8 mouse cellular contexts compared by ENCODE assay signal in genomic region chr6:145968301-145968818, GRCm38 (mm10). TPM values are rescaled to one million over a fixed set of nuclear protein-coding genes. Genes with fewer than 3 reads are reported as not detected.
A peak's percentile ranks its signal among the peaks of the same experiment; 100 is the strongest.
DNase-seq lines count a peak whose midpoint lies in the region; ATAC-seq lines count a peak whose summit lies in the region.

No protein-coding gene starts in this region.

- H3K4me3 ChIP-seq in midbrain, embryonic 16.5 days (ENCODE audit: low read depth, low read length) = no peak overlapping the region

- intact Hi-C loops in heart, postnatal 14 days (cut with DNase I) = no loop called here

- H3K27me3 ChIP-seq in midbrain, embryonic 16.5 days (ENCODE audit: control insufficient read depth, insufficient read depth, low read depth, low read length) = no peaks in the 10 kb centered on the region

- ATAC-seq in midbrain, embryonic 16.5 days = no peak
- no peak for ATAC-seq in megakaryocyte progenitor cell, adult 5-6 weeks (replicated peaks; ENCODE audit: poor library complexity)

- WGBS in midbrain, embryonic 16.5 days = 78% methylated on average over 7 of the region's 7 CpGs

- H3K36me3 ChIP-seq in midbrain, embryonic 16.5 days (ENCODE audit: control insufficient read depth, insufficient read depth, low read length) = no peaks in the 10 kb centered on the region

- H3K27ac ChIP-seq in midbrain, embryonic 16.5 days (ENCODE audit: low read length) = no peak overlapping the region

- H3K9me3 ChIP-seq in midbrain, embryonic 16.5 days (replicated peaks; ENCODE audit: control insufficient read depth, low read length, poor library complexity, severe bottlenecking) = no peaks in the 10 kb centered on the region

- H3K4me1 ChIP-seq in midbrain, embryonic 16.5 days (ENCODE audit: control insufficient read depth, insufficient read depth, low read length) = 0 out of 2 replicates have a peak, but pooled peaks cover 2% of the 10 kb centered on the region

- no peak overlapping the region for H3K4me2 ChIP-seq in midbrain, embryonic 16.5 days (ENCODE audit: low read length)

- H3K9ac ChIP-seq in midbrain, embryonic 16.5 days (ENCODE audit: low read depth, low read length) = no peak overlapping the region

- peak; percentile 44 for DNase-seq in right cerebral cortex, adult 18-20 months
- DNase-seq in right cerebral cortex, postnatal 10 days (ENCODE audit: low spot score in 2 of 2) = no peak
- DNase-seq in cerebellum, postnatal 36 days = peak; percentile 24 to 37
- peak; percentile 68 to 73 for DNase-seq in heart, postnatal 14 days
- peak; percentile 61 for DNase-seq in ovary, adult 18-20 months (ENCODE audit: low spot score)
- no peak for DNase-seq in thymus, postnatal 4 days

RNA-seq across cellular contexts. Expression of gene Sspn, which starts 36.9 kb away (rescaled TPM):
- 100 to 1,000 TPM; 133 to 136 TPM for total RNA-seq in heart, postnatal 14 days (2021)
- polyA plus RNA-seq in midbrain, embryonic 16.5 days (2015; fragmentation: Nextera tagmentation; extraction: Ambion mirVana) = 4.4 and 6.2 TPM in 2 replicates
- total RNA-seq in megakaryocyte progenitor cell, adult 5-6 weeks (2015) = not detected in 2 replicates
- total RNA-seq in megakaryocyte progenitor cell, adult 5-6 weeks (2017) = not detected in 2 replicates

Comparison
In these comparisons a context has a peak if more than half of its experiments do, and no peak if none do; other contexts are left out.
1. DNase-seq: peak in right cerebral cortex, adult 18-20 months (single experiment), cerebellum, postnatal 36 days (2 of 2), heart, postnatal 14 days (2 of 2) and ovary, adult 18-20 months (single experiment); none in right cerebral cortex, postnatal 10 days (0 of 2) and thymus, postnatal 4 days (single experiment).
2. RNA of gene Sspn, which starts 36.9 kb away (total RNA-seq): 133 to 136 TPM in heart, postnatal 14 days; not detected in megakaryocyte progenitor cell, adult 5-6 weeks; every median in the first group is over 100 times any median in the second.